Mouse (Mus musculus) ovary, postnatal 10 days (tissue): ENCODE data around the gene Sval3.

Experiments used
- DNase-seq: peaks from one replicate; pipeline ENCODE4 v3.0.0; 2022; ENCODE audit warnings: low spot score

Gene Sval3

DNA sequence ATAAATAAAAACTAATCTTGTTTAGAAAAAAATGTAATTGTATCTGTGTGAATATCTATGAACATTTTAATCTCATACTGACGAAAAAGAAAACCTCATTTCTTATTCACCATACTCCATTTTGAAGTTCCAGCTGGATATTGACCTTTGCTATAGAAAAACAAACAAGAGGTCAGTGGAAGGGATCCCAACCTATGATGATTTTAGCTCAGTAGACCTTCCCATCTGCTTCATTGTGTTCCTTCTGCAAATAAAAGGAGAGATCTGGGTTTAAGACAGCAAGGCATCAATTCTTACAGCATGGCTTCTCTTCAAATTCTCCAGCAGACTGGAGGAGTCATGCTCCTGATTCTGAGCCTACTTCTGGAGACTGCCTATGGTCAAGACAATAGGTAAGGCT, at the start of gene Sval3:
TSS of gene Sval3 (plus strand) at position 301 of the 400 bp plus-strand sequence.
- no peak for DNase-seq

DNA sequence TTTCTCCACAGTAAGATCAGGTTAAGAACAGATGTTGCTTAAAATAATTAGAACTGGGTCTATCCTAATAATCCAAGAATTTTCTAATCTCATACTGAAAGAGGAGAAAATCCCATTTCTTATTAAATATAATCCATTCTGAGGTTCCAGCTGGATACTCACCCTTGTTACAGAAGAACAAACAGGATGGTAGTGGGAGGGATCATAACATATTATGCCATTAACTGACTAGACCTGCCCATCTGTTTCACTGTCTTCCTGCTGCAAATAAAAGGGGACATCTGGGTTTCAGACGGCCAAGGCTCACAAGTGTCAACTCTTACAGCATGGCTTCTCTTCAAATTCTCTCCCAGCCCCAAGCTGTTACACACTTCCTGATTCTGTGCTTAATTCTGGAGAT, 16.6 kb upstream of the Sval3 start, which contains the start of gene Sval1:
TSS of gene Sval1 (plus strand) at position 301 of the 400 bp plus-strand sequence.
- DNase-seq, result no peak
